Mouse (Mus musculus) ovary, adult 18-20 months (tissue): ENCODE measurements at regions not wholly inside any gene's neighbourhood (a gene's known extent, or its start where the extent isn't known, plus 50 kb on each side); places are given as distances from the start of the nearest gene placed in this dataset.

Experiments used
- DNase-seq: peaks from one replicate; pipeline ENCODE4 v3.0.0; 2022; ENCODE audit warnings: low spot score, mixed read lengths

DNA sequence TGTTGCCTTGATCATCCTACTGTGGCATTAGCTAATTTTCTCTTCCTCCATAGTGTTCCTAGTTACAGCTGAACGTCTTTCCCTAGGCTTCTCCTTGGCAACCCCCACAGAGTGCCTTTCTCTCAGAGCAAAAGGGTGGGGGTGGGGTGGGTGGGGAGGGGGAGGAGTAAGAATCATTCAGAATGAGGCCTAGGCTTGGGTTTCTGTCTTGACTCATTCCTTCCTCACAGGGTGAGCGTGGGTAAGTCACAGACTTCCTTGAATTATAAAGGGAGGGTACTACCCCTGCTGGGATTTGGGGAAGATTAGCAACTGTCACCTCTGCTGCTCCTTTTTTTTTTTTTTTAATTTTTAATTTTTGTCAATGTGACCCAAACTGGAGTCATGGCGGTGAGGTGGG lies 114.5 kb downstream of the Dhx35 start:
- no peak for DNase-seq

GRCm38 (mm10) chr2:158910325-158910724 lies 115.7 kb downstream of the Dhx35 start:
- no peak for DNase-seq

- DNase-seq = no peak
Measured at GRCm38 (mm10) chr2:158911191-158911590, 116.6 kb downstream of the Dhx35 start.

GRCm38 (mm10) chr2:158912631-158913258 lies 118.1 kb downstream of the Dhx35 start:
- no peak for DNase-seq

- DNase-seq = peak; percentile 21
Measured at GRCm38 (mm10) chr2:158917398-158917797, 122.8 kb downstream of the Dhx35 start.

DNA sequence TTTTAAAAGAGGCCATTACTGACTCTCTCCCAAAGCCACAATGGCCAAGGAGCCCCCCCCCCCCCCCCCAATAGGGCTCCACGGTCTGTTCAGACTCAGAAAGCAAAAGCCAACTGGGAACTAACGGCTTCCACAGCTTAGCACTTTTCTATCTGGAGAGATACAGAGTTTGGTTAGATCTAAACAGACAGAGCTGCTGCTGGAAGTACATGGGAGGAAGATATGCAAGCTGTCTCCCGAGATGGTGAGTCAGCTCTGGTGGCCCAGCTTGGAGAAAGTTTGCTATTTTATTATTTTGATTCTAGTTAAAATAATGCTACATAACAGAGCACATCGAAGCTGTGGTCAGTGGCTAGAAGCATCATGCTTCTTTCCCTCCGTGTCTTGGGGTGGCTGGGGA lies 123.7 kb downstream of the Dhx35 start:
- no peak for DNase-seq

DNA sequence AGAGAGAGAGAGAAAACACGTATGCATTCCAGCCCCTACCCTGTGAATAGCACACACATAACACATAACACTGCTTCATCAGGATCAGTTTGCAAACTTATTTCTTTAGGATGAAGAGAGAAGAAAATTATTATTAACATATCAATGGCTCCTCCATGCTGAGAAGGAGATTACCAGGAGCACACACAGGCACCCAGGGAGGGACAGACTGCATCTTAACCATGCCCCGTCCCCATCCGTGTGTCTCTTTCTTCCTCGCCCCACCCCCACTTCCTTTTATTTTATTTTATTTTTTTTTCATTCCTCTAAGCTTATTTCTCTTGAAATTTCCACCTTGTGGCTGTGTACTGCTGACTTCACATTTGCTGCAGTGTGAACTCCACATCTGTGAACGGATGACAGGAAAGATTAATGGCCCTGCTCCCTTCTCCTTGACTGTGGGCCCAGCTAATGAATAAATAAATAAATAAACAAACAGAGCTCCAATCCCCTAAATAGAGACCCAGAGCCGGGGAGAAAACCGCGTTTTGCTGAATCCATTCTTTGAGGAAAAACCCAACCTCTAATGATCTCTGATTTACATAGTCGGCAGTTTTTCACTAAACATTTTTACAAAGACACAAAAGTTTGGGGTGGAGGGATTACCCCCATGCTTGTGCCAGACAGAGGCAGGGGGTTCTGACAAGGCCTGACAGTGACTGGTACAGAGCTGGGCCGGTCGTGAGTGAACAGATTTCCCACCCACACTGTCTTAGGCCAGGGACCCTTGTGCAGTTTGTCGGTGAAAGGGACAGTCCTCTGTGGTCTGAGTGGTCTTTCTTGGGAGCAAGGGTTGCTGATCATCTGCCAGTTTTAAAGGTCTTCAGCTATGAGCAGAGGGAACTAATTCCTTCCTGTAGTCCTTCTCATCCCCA lies 127.0 kb downstream of the Dhx35 start:
- no peak for DNase-seq

DNA sequence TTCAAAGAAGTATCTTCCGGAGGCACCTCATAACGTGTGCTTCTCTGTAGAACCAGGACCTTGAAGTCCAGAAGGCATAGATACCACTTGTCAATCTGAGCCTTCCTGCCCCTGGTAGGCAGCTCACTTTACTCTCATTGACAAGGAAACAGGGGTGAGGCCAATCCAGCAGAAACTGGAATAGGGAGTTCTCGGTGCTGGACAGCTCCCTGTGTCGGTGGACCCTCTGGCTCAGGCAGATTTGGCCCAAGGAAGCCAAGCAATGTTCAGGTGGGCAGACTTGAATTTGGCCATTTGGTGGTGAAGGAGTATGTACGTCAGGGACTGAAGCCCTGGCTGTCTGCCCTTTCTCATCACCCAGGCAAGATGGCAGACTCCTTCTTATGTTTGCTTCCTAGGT lies 128.2 kb downstream of the Dhx35 start:
- no peak for DNase-seq

- no peak for DNase-seq
Measured at GRCm38 (mm10) chr2:158929507-158929906, 134.9 kb downstream of the Dhx35 start.

- no peak for DNase-seq
Measured at GRCm38 (mm10) chr2:158937948-158938565, 143.4 kb downstream of the Dhx35 start.

DNA sequence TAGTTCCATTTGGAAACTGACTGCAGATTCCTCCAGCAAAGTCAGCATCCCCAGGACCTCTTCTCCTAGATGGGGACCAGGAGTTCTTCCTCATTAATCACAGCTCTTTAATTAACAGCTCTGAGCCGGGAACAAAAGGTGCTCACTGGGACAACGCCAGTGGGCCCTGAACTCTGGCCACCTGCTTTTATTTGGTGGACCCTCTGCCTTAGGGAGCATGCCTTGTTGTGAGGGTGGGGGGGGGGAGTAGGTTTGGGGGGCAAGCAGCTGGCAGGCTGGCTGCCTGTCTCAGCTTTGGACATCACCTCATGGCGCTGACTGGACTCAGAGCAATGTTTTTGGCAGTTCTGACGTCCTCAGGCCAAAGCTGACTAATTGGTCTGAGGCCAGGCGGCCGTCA lies 154.8 kb downstream of the Dhx35 start:
- no peak for DNase-seq

DNA sequence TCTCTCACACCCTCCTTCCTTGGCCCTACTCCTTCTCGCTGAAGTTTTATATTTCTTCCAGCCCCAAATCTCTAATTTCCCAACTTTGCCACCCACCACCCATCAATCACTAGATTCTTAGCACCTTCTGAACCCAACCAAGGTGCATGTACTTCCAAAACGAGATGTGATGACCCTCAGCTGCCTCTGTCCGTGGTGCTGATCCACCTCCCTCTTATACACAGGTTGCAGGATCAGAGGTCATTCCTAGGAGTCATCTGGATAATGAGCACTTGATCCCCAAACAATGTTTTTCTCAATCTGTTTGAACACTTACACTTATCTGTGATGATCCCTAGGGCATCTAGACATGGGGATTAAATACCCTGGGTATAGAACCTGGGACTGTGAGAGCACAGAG lies 156.5 kb downstream of the Dhx35 start:
- DNase-seq = no peak

GRCm38 (mm10) chr2:158956888-158957287 lies 162.3 kb downstream of the Dhx35 start:
- no peak for DNase-seq

DNA sequence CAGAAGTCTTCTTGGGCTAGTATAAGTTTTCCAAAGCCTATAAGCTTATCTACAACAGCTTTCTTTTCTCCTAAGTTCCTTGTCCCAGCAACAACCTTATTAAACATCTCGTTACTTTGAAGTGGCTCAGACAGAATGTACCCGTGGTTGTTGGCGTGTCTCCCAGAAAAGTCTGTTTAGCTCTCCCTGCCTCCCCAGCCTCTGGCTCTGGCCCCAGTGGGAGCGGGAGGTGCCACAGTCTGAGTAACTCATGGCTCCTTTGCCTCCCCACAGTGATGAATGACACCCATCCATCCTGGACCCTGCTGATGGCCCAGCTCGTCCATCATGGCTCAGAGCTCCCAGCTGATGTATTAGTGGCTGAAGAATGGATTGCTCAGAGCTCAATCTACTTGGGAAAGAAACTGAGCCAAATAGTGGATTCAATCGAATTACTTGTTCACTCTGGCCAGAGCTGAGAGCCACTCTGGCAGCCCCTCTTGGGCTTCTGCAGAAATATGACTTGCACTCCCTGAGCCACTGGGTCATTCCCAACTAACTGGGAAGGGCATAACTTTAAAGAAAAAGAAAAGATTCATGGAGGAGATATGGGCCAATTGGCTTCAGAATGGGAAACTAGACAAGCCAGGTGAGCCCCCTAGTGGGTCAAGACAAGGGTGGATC lies 170.5 kb downstream of the Dhx35 start:
- peak; percentile 40 for DNase-seq

GRCm38 (mm10) chr2:158972178-158972577 lies 177.6 kb downstream of the Dhx35 start:
- DNase-seq = no peak

- DNase-seq = no peak
Measured at GRCm38 (mm10) chr2:158985529-158986148, 191.0 kb downstream of the Dhx35 start.

- no peak for DNase-seq
Measured at GRCm38 (mm10) chr2:159002481-159003186, 208.0 kb downstream of the Dhx35 start.

DNA sequence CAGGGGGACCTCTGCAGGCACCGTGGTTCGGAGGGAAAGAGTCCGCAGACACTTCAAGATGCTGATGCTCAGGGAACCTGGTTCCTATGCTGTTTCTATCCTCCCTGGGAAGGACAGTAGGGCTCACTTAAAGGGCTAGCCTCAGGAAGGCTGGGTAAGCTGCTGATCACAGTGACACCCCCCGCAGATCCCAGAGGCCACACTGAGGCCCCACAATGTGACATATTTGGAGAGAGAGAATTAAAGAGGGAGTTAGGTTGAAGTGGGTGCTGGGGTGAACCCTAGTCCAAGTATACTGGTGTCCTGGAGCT lies 208.5 kb downstream of the Dhx35 start:
- no peak for DNase-seq

DNA sequence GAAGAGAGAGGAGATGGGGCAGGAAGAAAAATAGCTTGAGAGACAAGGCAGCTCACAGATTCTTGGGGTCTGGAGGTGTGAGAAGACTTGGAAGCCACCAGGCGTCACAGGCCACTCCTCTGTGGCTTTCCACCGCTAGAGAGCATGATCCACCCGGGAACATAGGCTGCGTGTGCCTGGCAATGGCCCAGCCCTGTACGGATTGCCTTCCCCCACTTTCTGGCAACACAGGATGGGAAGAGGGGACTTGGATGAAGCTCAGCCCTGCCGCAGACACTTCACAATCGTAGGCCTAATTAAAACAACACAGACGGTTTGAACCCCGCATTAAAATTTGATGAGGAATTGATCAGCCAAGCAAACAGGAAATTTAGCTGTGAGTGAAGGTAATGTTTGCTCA lies 209.8 kb downstream of the Dhx35 start:
- DNase-seq = no peak

- DNase-seq = no peak
Measured at GRCm38 (mm10) chr2:159012725-159013124, 218.1 kb downstream of the Dhx35 start.

- no peak for DNase-seq
Measured at GRCm38 (mm10) chr2:159014553-159014952, 219.9 kb downstream of the Dhx35 start.
